Mouse (Mus musculus): ENCODE data around the gene Pced1b. TPM values are rescaled to one million over a fixed set of nuclear protein-coding genes. Genes with fewer than 3 reads are reported as not detected.
A peak's percentile ranks its signal among the peaks of the same experiment; 100 is the strongest.

Gene Pced1b
- total and polyA plus RNA-seq, 3 experiments = 6.6 to 36.5 TPM; not detected in 1

- Histone ChIP-seq H3K27me3 (ENCODE audit: control insufficient read depth in 1 of 2, insufficient read depth in 2 of 2, low read length in 2 of 2) (no peaks in the 10 kb centered on the region), H3K9ac (ENCODE audit: control insufficient read depth, low read depth, low read length, poor library complexity, severe bottlenecking) (no peak overlapping the region), H3K36me3 (ENCODE audit: control insufficient read depth in 1 of 2, insufficient read depth in 2 of 2, low read length in 2 of 2) (no peaks in the 10 kb centered on the region), H3K4me3 (ENCODE audit: control insufficient read depth in 1 of 2, insufficient read depth in 1 of 2, low read depth in 2 of 2, low read length in 2 of 2) (no peak overlapping the region), H3K27ac (ENCODE audit: control insufficient read depth, low read depth, low read length) (no peak overlapping the region), H3K79me2 (ENCODE audit: control insufficient read depth, insufficient read depth, low read length, poor library complexity) (no peaks in the 10 kb centered on the region), H3K9me3 (replicated peaks; ENCODE audit: insufficient read depth, low read length) (no peaks in the 10 kb centered on the region), H3K4me1 (ENCODE audit: control insufficient read depth in 1 of 2, insufficient read depth in 2 of 2, low read length in 2 of 2) (no peaks in the 10 kb centered on the region)
- DNase-seq (ENCODE audit: low read depth, low spot score) = no peak
- TF ChIP-seq POLR2AphosphoS2 (IDR thresholded peaks at IDR 0.05; ENCODE audit: low read length) = no peak
- no peak for TF ChIP-seq TBP (IDR thresholded peaks at IDR 0.05; ENCODE audit: low read depth, low read length)
- no peak for TF ChIP-seq USF1 (IDR thresholded peaks at IDR 0.05; ENCODE audit: low read depth, low read length)
- TF ChIP-seq ZNF384 (IDR thresholded peaks at IDR 0.05; ENCODE audit: low read depth, low read length) = no peak
- no peak for TF ChIP-seq GABPA (IDR thresholded peaks at IDR 0.05; ENCODE audit: low read depth, low read length)
- no peak for TF ChIP-seq JUND (IDR thresholded peaks at IDR 0.05; ENCODE audit: low read depth, low read length)
Measured at GRCm38 (mm10) chr15:97391436-97391835, 144.5 kb downstream of the Pced1b start.

- no peaks in the 10 kb centered on the region for H3K79me2 ChIP-seq (ENCODE audit: control insufficient read depth, insufficient read depth, low read length, poor library complexity)
- H3K4me1 ChIP-seq (ENCODE audit: control insufficient read depth in 1 of 2, insufficient read depth in 2 of 2, low read length in 2 of 2) = no peaks in the 10 kb centered on the region
- no peak for TF ChIP-seq SMC3 (IDR thresholded peaks at IDR 0.05; ENCODE audit: low read depth, low read length)
- no peak for TF ChIP-seq RCOR1 (IDR thresholded peaks at IDR 0.05; ENCODE audit: low read depth, low read length)
- no peak for TF ChIP-seq POLR2A (IDR thresholded peaks at IDR 0.05; ENCODE audit: control insufficient read depth in 1 of 2, insufficient read depth in 1 of 2, low read depth in 1 of 2, low read length in 2 of 2, poor library complexity in 1 of 2)
- TF ChIP-seq EP300 (IDR thresholded peaks at IDR 0.05; ENCODE audit: low read depth in 1 of 2, low read length in 2 of 2) = no peak
- TF ChIP-seq NELFE (IDR thresholded peaks at IDR 0.05; ENCODE audit: low read depth, low read length) = no peak
- H3K36me3 ChIP-seq (ENCODE audit: control insufficient read depth in 1 of 2, insufficient read depth in 2 of 2, low read length in 2 of 2) = no peaks in the 10 kb centered on the region
- H3K9ac ChIP-seq (ENCODE audit: control insufficient read depth, low read depth, low read length, poor library complexity, severe bottlenecking) = no peak overlapping the region
- H3K27me3 ChIP-seq (ENCODE audit: control insufficient read depth in 1 of 2, insufficient read depth in 2 of 2, low read length in 2 of 2) = no peaks in the 10 kb centered on the region
- DNase-seq (ENCODE audit: low read depth, low spot score) = no peak
- no peak overlapping the region for H3K27ac ChIP-seq (ENCODE audit: control insufficient read depth, low read depth, low read length)
- H3K9me3 ChIP-seq (replicated peaks; ENCODE audit: insufficient read depth, low read length) = no peaks in the 10 kb centered on the region
- no peak overlapping the region for H3K4me3 ChIP-seq (ENCODE audit: control insufficient read depth in 1 of 2, insufficient read depth in 1 of 2, low read depth in 2 of 2, low read length in 2 of 2)
Measured at GRCm38 (mm10) chr15:97394561-97394960, 147.7 kb downstream of the Pced1b start.

DNA sequence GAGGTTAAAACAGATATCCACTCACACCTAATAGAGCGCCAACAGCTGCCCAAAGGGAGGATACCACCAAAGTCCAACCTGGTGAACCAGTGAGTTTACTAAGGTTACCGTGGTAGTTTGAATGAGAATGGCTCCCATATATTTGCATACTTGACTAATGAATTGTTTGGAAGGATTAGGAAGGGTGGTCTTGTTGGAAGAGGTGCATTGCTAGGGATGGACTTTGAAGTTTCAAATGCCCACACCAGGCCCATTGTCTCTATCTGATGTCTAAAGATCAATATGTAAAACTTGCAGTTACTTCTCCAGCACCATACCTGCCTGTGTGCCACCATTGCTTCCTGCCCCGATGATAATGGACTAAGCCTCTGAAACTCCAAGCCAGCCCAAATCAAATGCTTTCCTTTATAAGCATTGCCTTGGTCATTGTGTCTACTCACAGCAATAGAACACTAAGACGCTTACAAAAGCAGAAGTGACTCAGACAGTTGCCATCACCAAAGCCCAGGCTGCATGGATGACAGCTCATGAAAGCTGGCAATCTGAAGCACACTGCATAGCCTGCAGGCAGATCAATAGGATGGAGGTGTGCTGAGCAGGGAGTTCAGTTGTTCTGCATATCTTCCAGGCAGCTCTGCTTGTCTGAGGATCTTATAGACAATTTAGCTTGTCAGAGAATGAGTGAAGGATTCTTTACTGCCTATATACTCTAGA lies 149.8 kb downstream of the Pced1b start:
- Histone ChIP-seq H3K27me3 (ENCODE audit: control insufficient read depth in 1 of 2, insufficient read depth in 2 of 2, low read length in 2 of 2) (peaks cover 0 to 2% of the 10 kb centered on the region in 2 experiments; a peak in 1 of 4 replicates), H3K79me2 (ENCODE audit: control insufficient read depth, insufficient read depth, low read length, poor library complexity) (no peaks in the 10 kb centered on the region), H3K4me3 (ENCODE audit: control insufficient read depth in 1 of 2, insufficient read depth in 1 of 2, low read depth in 2 of 2, low read length in 2 of 2) (no peak overlapping the region), H3K9ac (ENCODE audit: control insufficient read depth, low read depth, low read length, poor library complexity, severe bottlenecking) (no peak overlapping the region), H3K4me1 (ENCODE audit: control insufficient read depth in 1 of 2, insufficient read depth in 2 of 2, low read length in 2 of 2) (no peaks in the 10 kb centered on the region), H3K36me3 (ENCODE audit: control insufficient read depth in 1 of 2, insufficient read depth in 2 of 2, low read length in 2 of 2) (no peaks in the 10 kb centered on the region), H3K27ac (ENCODE audit: control insufficient read depth, low read depth, low read length) (no peak overlapping the region), H3K9me3 (replicated peaks; ENCODE audit: insufficient read depth, low read length) (no peaks in the 10 kb centered on the region)
- DNase-seq (ENCODE audit: low read depth, low spot score) = peak; percentile 66
- TF ChIP-seq MXI1 (IDR thresholded peaks at IDR 0.05; ENCODE audit: low read depth, low read length) (no peak), MYB (IDR thresholded peaks at IDR 0.05; ENCODE audit: low read depth, low read length) (no peak), POLR2A (IDR thresholded peaks at IDR 0.05; ENCODE audit: control insufficient read depth in 1 of 2, insufficient read depth in 1 of 2, low read depth in 1 of 2, low read length in 2 of 2, poor library complexity in 1 of 2) (no peak), ETS1 (IDR thresholded peaks at IDR 0.05; ENCODE audit: low read depth, low read length) (no peak), ELF1 (IDR thresholded peaks at IDR 0.05; ENCODE audit: low read depth, low read length) (no peak), RAD21 (IDR thresholded peaks at IDR 0.05; ENCODE audit: low read depth, low read length) (no peak), JUND (IDR thresholded peaks at IDR 0.05; ENCODE audit: low read depth, low read length) (no peak), POLR2AphosphoS5 (IDR thresholded peaks at IDR 0.05; ENCODE audit: borderline replicate concordance, low read depth, low read length) (no peak), HCFC1 (IDR thresholded peaks at IDR 0.05; ENCODE audit: low read depth, low read length) (no peak), NELFE (IDR thresholded peaks at IDR 0.05; ENCODE audit: low read depth, low read length) (no peak), BHLHE40 (IDR thresholded peaks at IDR 0.05; ENCODE audit: borderline replicate concordance, low read depth, low read length) (no peak), RCOR1 (IDR thresholded peaks at IDR 0.05; ENCODE audit: low read depth, low read length) (no peak), POLR2AphosphoS2 (IDR thresholded peaks at IDR 0.05; ENCODE audit: low read length) (no peak), MEF2A (IDR thresholded peaks at IDR 0.05; ENCODE audit: extremely low read depth, insufficient replicate concordance, low read depth, low read length, poor library complexity, severe bottlenecking) (no peak), TBP (IDR thresholded peaks at IDR 0.05; ENCODE audit: low read depth, low read length) (no peak), ZKSCAN1 (IDR thresholded peaks at IDR 0.05; ENCODE audit: low read depth, low read length) (no peak), ZNF384 (IDR thresholded peaks at IDR 0.05; ENCODE audit: low read depth, low read length) (no peak), MYC (IDR thresholded peaks at IDR 0.05; ENCODE audit: low read depth, low read length) (no peak)
